Comparison of ENCODE assay signal across 18 mouse cellular contexts in genomic region chr12:79068306-79068705, GRCm38 (mm10). TPM values are rescaled to one million over a fixed set of nuclear protein-coding genes. Genes with fewer than 3 reads are reported as not detected.
"Had no signal": no experiment of that assay in that cellular context is flagged by ENCODE, and none has a peak within 500 bp of the region (broad histone marks: within the 10 kb centered on the region; RNA-seq: fewer than 3 reads in every experiment).

No protein-coding gene starts in this region.

- H3K4me1 ChIP-seq: limb, embryonic 10.5 days; midbrain, embryonic 15.5 days; neural tube, embryonic 12.5 days had no signal

- DNase-seq: layer of hippocampus, adult 9-11 months; layer of hippocampus, postnatal 36 days; lung, adult 2 months; lung, postnatal 4 days; right cerebral cortex, postnatal 25 days; thymus, adult 18-20 months; thymus, postnatal 25 days had no signal

- H3K27me3 ChIP-seq: liver, embryonic 15.5 days; midbrain, embryonic 15.5 days; neural tube, embryonic 12.5 days had no signal

- H3K9ac ChIP-seq: hindbrain, embryonic 14.5 days; liver, embryonic 15.5 days; midbrain, embryonic 15.5 days; neural tube, embryonic 12.5 days had no signal

- H3K4me2 ChIP-seq: hindbrain, embryonic 14.5 days; liver, embryonic 11.5 days; liver, embryonic 15.5 days; midbrain, embryonic 11.5 days; midbrain, embryonic 15.5 days; neural tube, embryonic 12.5 days had no signal

- H3K36me3 ChIP-seq: liver, embryonic 15.5 days had no signal

- H3K27ac ChIP-seq: hindbrain, embryonic 14.5 days; limb, embryonic 10.5 days; liver, embryonic 15.5 days; midbrain, embryonic 15.5 days; neural tube, embryonic 12.5 days had no signal

- H3K9me3 ChIP-seq: limb, embryonic 10.5 days; liver, embryonic 15.5 days; megakaryocyte, embryonic 14.5 days; midbrain, embryonic 15.5 days; neural tube, embryonic 12.5 days had no signal

- H3K4me3 ChIP-seq: limb, embryonic 10.5 days; liver, embryonic 15.5 days; megakaryocyte, embryonic 14.5 days; midbrain, embryonic 15.5 days; neural tube, embryonic 12.5 days had no signal

- ATAC-seq: intestine, embryonic 16.5 days; lung, postnatal 0 days; midbrain, embryonic 15.5 days had no signal

RNA-seq across cellular contexts. Expression of gene Plekhh1, which starts 39.3 kb away (rescaled TPM):
- total RNA-seq: monocyte, adult 5-6 weeks had no signal
